Mouse (Mus musculus) cortical plate, adult 2 months (tissue): Measurements from ENCODE around the gene Cacna1d.

ENCODE experiments used
- CTCF ChIP-seq: fragments of 200-500 bp; IDR thresholded peaks from 2 replicates; pipeline ENCODE4 v1.5.1; 2011; ENCODE audit warnings: mild to moderate bottlenecking, control low read depth, low read length; ENCODE audit not compliant: insufficient read depth; ENCODE audit errors: extremely low read depth
- POLR2A ChIP-seq: fragments of 200-500 bp; IDR thresholded peaks from 2 replicates; pipeline ENCODE4 v1.6.1; 2011; ENCODE audit warnings: mild to moderate bottlenecking, low read length, control low read depth; ENCODE audit not compliant: insufficient read depth; ENCODE audit errors: extremely low read depth

DNA sequence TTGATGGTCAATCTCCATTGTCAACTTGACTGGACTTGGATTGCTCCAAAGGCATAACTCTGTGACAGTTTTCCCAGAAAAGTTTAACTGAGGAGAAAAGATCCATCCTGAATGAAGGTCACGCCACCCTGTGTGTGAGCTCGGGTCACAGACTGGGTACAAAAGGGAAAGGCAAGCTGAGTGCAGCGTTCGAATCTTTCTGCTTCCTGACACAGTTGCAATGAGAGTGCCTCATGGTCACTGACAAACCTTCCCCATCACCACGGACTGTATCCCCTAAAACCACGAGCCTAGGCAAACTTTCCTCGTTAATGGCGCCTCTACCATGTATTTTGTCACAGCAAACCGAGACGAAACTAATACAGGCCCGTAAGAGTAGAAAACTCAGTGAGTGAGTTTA, 325.2 kb downstream of the Cacna1d start:
- TF ChIP-seq POLR2A: no peak
- no peak for TF ChIP-seq CTCF
